ENCODE assay signal across 7 mouse cellular contexts in genomic region chr11:50236937-50237835, GRCm38 (mm10). TPM values are rescaled to one million over a fixed set of nuclear protein-coding genes. Genes with fewer than 3 reads are reported as not detected.
DNase-seq lines count a peak whose midpoint lies in the region; ATAC-seq and TF ChIP-seq lines count a peak whose summit lies in the region.

No protein-coding gene starts in this region.

- peaks cover under 1% of the 10 kb centered on the region; the same call in 1 of the 2 replicates for H3K36me3 ChIP-seq in spleen, adult 2 months (ENCODE audit: control insufficient read depth, insufficient read depth, low read length)
- peaks cover 30% of the 10 kb centered on the region for H3K36me3 ChIP-seq in kidney, embryonic 16.5 days (ENCODE audit: insufficient read depth, low read length)
- H3K36me3 ChIP-seq in neural tube, embryonic 13.5 days = peaks cover 33% of the 10 kb centered on the region

- H3K27ac ChIP-seq in spleen, adult 2 months (ENCODE audit: insufficient read depth, low read length) = no peak overlapping the region
- H3K27ac ChIP-seq in kidney, embryonic 16.5 days (ENCODE audit: low read length) = no peak overlapping the region
- no peak overlapping the region for H3K27ac ChIP-seq in neural tube, embryonic 13.5 days (replicated peaks)

- TF ChIP-seq CTCF in spleen, adult 2 months (IDR thresholded peaks at IDR 0.05; ENCODE audit: extremely low read depth, insufficient read depth, insufficient read length, insufficient replicate concordance) = no peak

- peak; percentile 24 for ATAC-seq in erythroblast, adult 5-6 weeks (replicated peaks; ENCODE audit: low FRiP score, poor library complexity, severe bottlenecking)
- ATAC-seq in kidney, embryonic 16.5 days (ENCODE audit: low FRiP score, low TSS enrichment) = peak; percentile 32
- peak; percentile 59 for ATAC-seq in neural tube, embryonic 13.5 days (ENCODE audit: low read depth)

- H3K9ac ChIP-seq in kidney, embryonic 16.5 days (replicated peaks; ENCODE audit: low read length) = peak overlapping the region; percentile 71
- peak overlapping the region; percentile 67 for H3K9ac ChIP-seq in neural tube, embryonic 13.5 days

- 3% methylated on average over 66 of the region's 66 CpGs for WGBS in spleen, adult 2 months
- 1% methylated on average over 66 of the region's 66 CpGs for WGBS in kidney, embryonic 16.5 days
- WGBS in neural tube, embryonic 13.5 days = 2% methylated on average over 66 of the region's 66 CpGs

- no peak for TF ChIP-seq POLR2A in spleen, adult 2 months (IDR thresholded peaks at IDR 0.05; ENCODE audit: low read depth, low read length)

- H3K27me3 ChIP-seq in spleen, adult 2 months (ENCODE audit: control insufficient read depth, insufficient read depth, low read length) = no peaks in the 10 kb centered on the region
- peaks cover 14% of the 10 kb centered on the region; the same call in 1 of the 2 replicates for H3K27me3 ChIP-seq in kidney, embryonic 16.5 days (ENCODE audit: insufficient read depth, low read length)
- peaks cover 44% of the 10 kb centered on the region for H3K27me3 ChIP-seq in neural tube, embryonic 13.5 days

- peaks cover 4% of the 10 kb centered on the region; the same call in 1 of the 2 replicates for H3K4me1 ChIP-seq in spleen, adult 2 months (ENCODE audit: control insufficient read depth, insufficient read depth, insufficient read length)
- H3K4me1 ChIP-seq in kidney, embryonic 16.5 days (ENCODE audit: insufficient read depth, low read length) = peaks cover 14% of the 10 kb centered on the region; the same call in 1 of the 2 replicates
- peaks cover 22% of the 10 kb centered on the region for H3K4me1 ChIP-seq in neural tube, embryonic 13.5 days (replicated peaks)

- peak overlapping the region; percentile 96 for H3K4me2 ChIP-seq in kidney, embryonic 16.5 days (replicated peaks; ENCODE audit: low read depth, low read length)
- H3K4me2 ChIP-seq in neural tube, embryonic 13.5 days = peak overlapping the region; percentile 93

- peak overlapping the region; percentile 85 for H3K4me3 ChIP-seq in spleen, adult 2 months (ENCODE audit: extremely low read depth, insufficient read depth, insufficient read length)
- peak overlapping the region; percentile 65 for H3K4me3 ChIP-seq in kidney, embryonic 16.5 days (ENCODE audit: low read length)
- peak overlapping the region; percentile 59 for H3K4me3 ChIP-seq in neural tube, embryonic 13.5 days

- DNase-seq in spleen, adult 2 months (ENCODE audit: low read depth in 1 of 2, low spot score in 2 of 2) = no peak
- no peak for DNase-seq in spleen, postnatal 36 days (ENCODE audit: low spot score in 2 of 2)
- no peak for DNase-seq in spleen, adult 12 weeks (ENCODE audit: low spot score)
- no peak for DNase-seq in left cerebral cortex, adult 9 months (ENCODE audit: low spot score in 2 of 2)

- H3K9me3 ChIP-seq in kidney, embryonic 16.5 days (ENCODE audit: low read length) = no peaks in the 10 kb centered on the region
- H3K9me3 ChIP-seq in neural tube, embryonic 13.5 days = no peaks in the 10 kb centered on the region

RNA-seq across cellular contexts. Expression of gene Ltc4s, which starts 1.2 kb away (rescaled TPM):
- 44.9 and 53.9 TPM in 2 replicates for polyA plus RNA-seq in spleen, adult 2 months (2012; rRNA removed)
- total RNA-seq in erythroblast, adult 5-6 weeks (2015; ENCODE audit: low replicate concordance) = not detected in 2 replicates
- 2.2 TPM in 1 of 2 replicates, not detected in the other for total RNA-seq in erythroblast, adult 5-6 weeks (2017; ENCODE audit: low replicate concordance)
- polyA plus RNA-seq in kidney, embryonic 16.5 days (2015; fragmentation: Nextera tagmentation; extraction: Ambion mirVana) = 2.5 and 2.8 TPM in 2 replicates
- polyA plus RNA-seq in neural tube, embryonic 13.5 days (2015; fragmentation: Nextera tagmentation; extraction: Ambion mirVana) = 1.8 and 2.6 TPM in 2 replicates

RNA-seq across cellular contexts. Expression of gene Mgat4b, which starts 26.5 kb away (rescaled TPM):
- polyA plus RNA-seq in spleen, adult 2 months (2012; rRNA removed) = 32.6 and 41.5 TPM in 2 replicates
- total RNA-seq in erythroblast, adult 5-6 weeks (2015; ENCODE audit: low replicate concordance) = 7.1 and 7.7 TPM in 2 replicates
- total RNA-seq in erythroblast, adult 5-6 weeks (2017; ENCODE audit: low replicate concordance) = 5.1 and 10.0 TPM in 2 replicates
- 9.8 and 11.9 TPM in 2 replicates for polyA plus RNA-seq in kidney, embryonic 16.5 days (2015; fragmentation: Nextera tagmentation; extraction: Ambion mirVana)
- polyA plus RNA-seq in neural tube, embryonic 13.5 days (2015; fragmentation: Nextera tagmentation; extraction: Ambion mirVana) = 52.8 and 56.6 TPM in 2 replicates

RNA-seq across cellular contexts. Expression of gene Sqstm1, which starts 26.6 kb away (rescaled TPM):
- 113 and 117 TPM in 2 replicates for polyA plus RNA-seq in spleen, adult 2 months (2012; rRNA removed)
- total RNA-seq in erythroblast, adult 5-6 weeks (2015; ENCODE audit: low replicate concordance) = 101 and 109 TPM in 2 replicates
- 596 and 621 TPM in 2 replicates for total RNA-seq in erythroblast, adult 5-6 weeks (2017; ENCODE audit: low replicate concordance)
- polyA plus RNA-seq in kidney, embryonic 16.5 days (2015; fragmentation: Nextera tagmentation; extraction: Ambion mirVana) = 298 and 338 TPM in 2 replicates
- polyA plus RNA-seq in neural tube, embryonic 13.5 days (2015; fragmentation: Nextera tagmentation; extraction: Ambion mirVana) = 337 and 343 TPM in 2 replicates

RNA-seq across cellular contexts. Expression of gene Maml1, which starts 54.9 kb away (rescaled TPM):
- 15.0 and 19.3 TPM in 2 replicates for polyA plus RNA-seq in spleen, adult 2 months (2012; rRNA removed)
- total RNA-seq in erythroblast, adult 5-6 weeks (2015; ENCODE audit: low replicate concordance) = 15.2 and 15.7 TPM in 2 replicates
- total RNA-seq in erythroblast, adult 5-6 weeks (2017; ENCODE audit: low replicate concordance) = 7.2 and 10.0 TPM in 2 replicates
- 5.2 and 6.3 TPM in 2 replicates for polyA plus RNA-seq in kidney, embryonic 16.5 days (2015; fragmentation: Nextera tagmentation; extraction: Ambion mirVana)
- 3.1 and 3.7 TPM in 2 replicates for polyA plus RNA-seq in neural tube, embryonic 13.5 days (2015; fragmentation: Nextera tagmentation; extraction: Ambion mirVana)

Comparison
In these comparisons a context has a peak if more than half of its experiments do, and no peak if none do; other contexts are left out.
1. RNA of gene Ltc4s, which starts 1.2 kb away (polyA plus RNA-seq): 44.9 to 53.9 TPM in spleen, adult 2 months; 2.5 to 2.8 TPM in kidney, embryonic 16.5 days and 1.8 to 2.6 TPM in neural tube, embryonic 13.5 days; every median in the first group is over 10 times any median in the second.
2. Peak in every context shown above with its lines, with median percentiles within 50 percentile points of each other: H3K4me3 ChIP-seq and ATAC-seq.